Mouse (Mus musculus) right cerebral cortex, postnatal 25 days (tissue): ENCODE results near the gene Kcnh4.
A peak's percentile ranks its signal among the peaks of the same experiment; 100 is the strongest.

Source experiments
- DNase-seq: peaks from one replicate; pipeline ENCODE4 v3.0.0; 2022

Kcnh4 gene

GRCm38 (mm10) chr11:100709201-100709810, 50.4 kb downstream of the Kcnh4 start:
- DNase-seq, result no peak

- DNase-seq, result no peak
These were observed 54.5 kb downstream of the Kcnh4 start for GRCm38 (mm10) chr11:100705095-100705747.

DNA sequence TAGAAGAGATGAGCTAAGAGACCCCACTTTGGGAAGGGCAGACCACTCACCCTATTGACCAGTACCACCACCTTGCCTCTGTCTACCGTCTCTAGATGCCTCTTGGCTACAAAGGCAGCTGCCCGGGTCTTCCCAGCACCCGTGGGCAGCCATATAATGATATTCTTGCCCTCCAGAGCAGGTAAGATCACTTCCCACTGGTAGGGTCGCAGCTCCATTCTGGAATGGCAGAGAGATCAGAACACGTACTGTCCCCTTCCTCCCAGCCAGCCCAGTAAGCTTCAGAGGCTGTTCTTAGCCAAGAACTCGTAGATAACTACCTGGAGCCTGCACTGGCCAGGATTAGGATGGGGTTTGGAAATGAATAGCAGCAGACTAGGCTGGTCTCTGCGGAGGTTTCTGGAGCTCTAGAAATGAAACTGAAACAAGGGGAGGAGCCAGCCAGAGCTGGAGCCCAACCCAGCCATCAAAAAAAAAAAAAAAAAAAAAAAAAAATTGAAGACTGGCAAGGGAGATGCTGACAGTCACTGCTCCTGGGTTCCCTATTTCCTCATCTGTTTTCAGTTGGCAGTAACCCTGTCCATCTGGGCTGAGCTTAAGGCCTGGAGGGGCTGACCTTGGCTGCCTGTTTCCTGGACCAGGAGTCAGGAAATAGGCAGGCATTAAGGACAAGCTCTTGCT, 55.8 kb downstream of the Kcnh4 start, which contains the start of gene Dhx58:
TSS of gene Dhx58 (minus strand) at position 421 of the 681 bp plus-strand sequence.
- no peak for DNase-seq

DNA sequence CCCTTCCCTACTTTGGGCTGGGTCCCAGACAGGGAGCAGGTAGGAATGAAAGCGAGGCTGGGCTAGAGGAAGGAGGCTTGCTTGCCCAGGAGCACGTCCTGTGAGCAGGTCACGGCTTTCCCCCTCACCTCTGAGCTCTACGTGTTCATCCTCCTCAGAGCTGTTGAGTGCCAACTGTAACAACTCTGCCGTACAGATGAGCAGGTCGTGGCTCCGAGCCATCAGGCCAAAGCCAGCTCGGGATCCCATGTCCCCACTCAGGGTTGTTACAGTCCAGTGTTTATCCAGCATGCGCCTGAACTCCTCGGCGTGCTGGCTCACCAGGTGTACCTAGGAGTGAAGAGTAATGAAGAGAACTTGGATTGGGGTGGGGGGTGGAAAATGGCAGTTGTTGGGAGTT, 56.4 kb downstream of the Kcnh4 start:
- no peak for DNase-seq

DNA sequence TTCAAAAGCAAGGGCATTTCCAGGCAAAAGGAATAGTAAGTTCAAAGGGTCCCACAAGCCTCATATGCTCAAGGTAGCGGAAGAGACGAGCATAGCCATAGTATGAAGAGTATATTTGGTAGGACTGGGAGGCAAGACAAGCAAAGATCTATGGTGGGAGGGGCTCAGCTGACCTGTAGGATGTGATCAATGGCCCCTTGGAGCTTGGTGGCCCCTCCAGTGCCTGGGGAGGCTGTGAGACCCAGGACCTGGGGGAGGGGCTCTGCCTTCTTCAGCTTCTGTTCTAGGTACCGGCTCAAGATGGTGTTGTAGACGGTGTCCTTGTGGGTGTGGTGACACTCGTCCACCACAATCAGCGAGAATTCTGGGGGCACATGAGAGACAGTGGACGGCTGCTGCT, 56.8 kb downstream of the Kcnh4 start:
- DNase-seq, result no peak

- DNase-seq, result peak; percentile 42
These were observed 57.5 kb downstream of the Kcnh4 start for GRCm38 (mm10) chr11:100702081-100702851.

DNA sequence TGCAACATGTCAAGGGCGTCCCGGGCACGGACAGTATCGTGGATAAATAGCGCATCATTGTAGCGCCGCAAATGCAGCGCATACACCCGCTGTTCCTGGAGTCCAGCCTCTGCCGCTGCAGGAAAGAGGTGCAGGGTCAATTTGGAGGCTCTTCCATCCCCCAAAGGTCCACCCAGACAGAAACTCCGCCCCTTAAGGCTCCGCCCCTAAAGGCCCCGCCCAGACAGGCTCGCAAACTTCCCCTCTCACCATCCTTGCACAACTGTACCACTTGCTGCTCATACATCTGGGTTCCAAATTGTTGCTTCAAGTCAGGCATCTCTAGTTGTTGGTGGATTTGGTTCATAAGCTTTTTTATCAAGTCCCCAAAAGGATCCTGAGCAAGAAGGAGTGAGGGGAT, 58.4 kb downstream of the Kcnh4 start:
- DNase-seq, result no peak

DNA sequence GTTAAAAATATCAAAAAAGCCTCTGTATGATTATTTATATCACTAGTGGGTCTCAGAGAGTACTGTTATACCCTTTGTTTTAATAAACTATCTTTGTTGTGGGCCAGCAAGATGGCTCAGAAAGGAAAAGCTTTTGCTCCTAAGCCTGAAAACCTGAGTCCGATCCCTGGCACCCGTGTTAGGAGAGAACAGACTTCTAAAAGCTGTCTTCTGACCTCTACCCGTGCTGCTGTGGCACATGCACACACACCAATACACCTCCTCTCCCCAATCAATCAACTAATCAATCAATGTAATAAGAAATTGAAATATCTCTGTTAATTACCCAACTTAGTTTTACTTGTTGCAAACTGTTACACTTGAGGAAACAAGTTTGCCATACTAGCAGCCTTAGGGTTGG, 59.0 kb downstream of the Kcnh4 start:
- DNase-seq, result no peak

DNA sequence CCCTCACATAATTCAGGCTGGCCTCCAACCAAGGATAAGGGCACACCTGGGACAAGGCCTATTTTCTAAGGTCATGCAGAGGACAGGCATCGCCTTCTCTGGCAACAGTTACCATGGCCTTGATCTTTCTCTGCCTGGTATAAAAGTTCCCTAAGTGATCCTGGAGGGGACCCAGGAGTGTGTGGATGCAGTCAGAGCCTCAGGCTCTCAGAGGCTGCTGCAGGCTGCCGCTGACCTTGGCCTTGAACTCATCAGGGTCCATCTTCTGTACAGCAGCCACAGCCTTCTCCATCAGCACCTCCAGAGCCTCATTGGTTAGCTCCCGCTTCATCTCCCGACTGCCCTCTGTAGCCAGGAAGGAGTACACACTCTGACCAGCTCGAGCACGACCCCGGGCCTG, 61.8 kb downstream of the Kcnh4 start:
- DNase-seq, result no peak

GRCm38 (mm10) chr11:100694926-100695325, 64.8 kb downstream of the Kcnh4 start:
- DNase-seq, result peak; percentile 68

- DNase-seq, result no peak
These were observed 66.6 kb downstream of the Kcnh4 start for GRCm38 (mm10) chr11:100693154-100693553.

DNA sequence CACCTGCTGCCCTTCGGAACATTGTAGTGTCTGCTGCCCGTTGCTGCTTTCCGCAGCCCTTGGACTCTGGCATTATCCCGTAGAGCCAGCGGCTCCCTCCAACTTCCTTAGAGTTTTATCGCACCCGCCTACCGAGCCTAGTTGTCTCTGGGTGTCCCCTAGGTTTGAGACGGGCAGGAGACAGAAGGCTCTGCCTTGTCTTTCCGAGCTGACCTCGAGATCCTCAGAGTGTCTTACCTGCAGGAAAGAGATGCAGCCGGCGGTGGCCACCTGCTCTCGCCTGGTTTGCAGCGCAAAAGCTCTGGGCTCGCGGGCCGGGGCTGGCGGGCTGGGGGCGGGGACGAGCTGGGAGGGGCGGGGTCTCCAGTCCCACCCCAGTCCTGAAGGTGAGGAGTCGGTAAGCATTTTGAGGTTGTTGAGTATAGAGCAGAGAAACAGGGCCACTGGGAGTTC, 67.6 kb downstream of the Kcnh4 start, which contains the start of gene Zfp385c:
TSS of gene Zfp385c (minus strand) at position 292 of the 453 bp plus-strand sequence.
- DNase-seq, result no peak

GRCm38 (mm10) chr11:100690389-100690788, 69.4 kb downstream of the Kcnh4 start:
- DNase-seq, result no peak
